In genomic region chr16:42189431-42190081, GRCm38 (mm10) we compare ENCODE assay signal across 7 mouse cellular contexts.
DNase-seq lines count a peak whose midpoint lies in the region; ATAC-seq and TF ChIP-seq lines count a peak whose summit lies in the region.

No protein-coding gene starts in this region.

- DNase-seq in neural tube, embryonic 11.5 days (ENCODE audit: low spot score), result peak; percentile 38
- DNase-seq in neural tube, embryonic 10.5 days (ENCODE audit: extremely low spot score, low spot score), result no peak
- no peak for DNase-seq in adipocyte (ENCODE audit: low spot score)
- DNase-seq in gastrocnemius, postnatal 10 days, result no peak

- 38% methylated on average over 14 of the region's 14 CpGs for WGBS in neural tube, embryonic 11.5 days
- 15% methylated on average over 14 of the region's 14 CpGs for WGBS in hindbrain, embryonic 16.5 days
- whole genome bisulfite sequencing in midbrain, embryonic 15.5 days, result 13% methylated on average over 14 of the region's 14 CpGs

- TF ChIP-seq CTCF in embryonic fibroblast, embryonic 13.5 days (IDR thresholded peaks at IDR 0.05; ENCODE audit: borderline replicate concordance, insufficient read depth, low read length), result no peak

- H3K36me3 ChIP-seq in neural tube, embryonic 11.5 days (ENCODE audit: control insufficient read depth, insufficient read depth, low read length), result no peaks in the 10 kb centered on the region
- H3K36me3 ChIP-seq in hindbrain, embryonic 16.5 days (ENCODE audit: control insufficient read depth, insufficient read depth, low read length), result no peaks in the 10 kb centered on the region
- H3K36me3 ChIP-seq in midbrain, embryonic 15.5 days (replicated peaks), result no peaks in the 10 kb centered on the region

- peak overlapping the region; percentile 49 for H3K4me3 ChIP-seq in neural tube, embryonic 11.5 days (ENCODE audit: low read depth, low read length)
- peak overlapping the region; percentile 47 for H3K4me3 ChIP-seq in embryonic fibroblast, embryonic 13.5 days (ENCODE audit: insufficient read depth, low read length)
- H3K4me3 ChIP-seq in hindbrain, embryonic 16.5 days (ENCODE audit: low read length), result peak overlapping the region; percentile 58
- peak overlapping the region; percentile 52 for H3K4me3 ChIP-seq in midbrain, embryonic 15.5 days

- peak; percentile 14 for ATAC-seq in neural tube, embryonic 11.5 days (ENCODE audit: insufficient read depth, low FRiP score, low TSS enrichment)
- ATAC-seq in hindbrain, embryonic 16.5 days, result peak; percentile 73
- peak; percentile 78 for ATAC-seq in midbrain, embryonic 15.5 days (replicated peaks)

- H3K27ac ChIP-seq in neural tube, embryonic 11.5 days (ENCODE audit: low read depth, low read length), result no peak overlapping the region
- H3K27ac ChIP-seq in embryonic fibroblast, embryonic 13.5 days (ENCODE audit: insufficient read depth, low read length), result peak overlapping the region; percentile 24; the same call in 1 of the 2 replicates
- H3K27ac ChIP-seq in hindbrain, embryonic 16.5 days (ENCODE audit: low read depth, low read length), result peak overlapping the region; percentile 100
- H3K27ac ChIP-seq in midbrain, embryonic 15.5 days, result peak overlapping the region; percentile 100

- peak overlapping the region; percentile 93 for H3K4me2 ChIP-seq in neural tube, embryonic 11.5 days (ENCODE audit: low read depth)
- H3K4me2 ChIP-seq in hindbrain, embryonic 16.5 days (ENCODE audit: low read length), result peak overlapping the region; percentile 96
- H3K4me2 ChIP-seq in midbrain, embryonic 15.5 days, result peak overlapping the region; percentile 87

- TF ChIP-seq POLR2A in embryonic fibroblast, embryonic 13.5 days (IDR thresholded peaks at IDR 0.05; ENCODE audit: low read depth, low read length), result no peak

- no peaks in the 10 kb centered on the region for H3K4me1 ChIP-seq in neural tube, embryonic 11.5 days (ENCODE audit: control insufficient read depth, insufficient read depth, low read length)
- H3K4me1 ChIP-seq in embryonic fibroblast, embryonic 13.5 days (ENCODE audit: control insufficient read depth, insufficient read depth, low read length), result 0 out of 2 replicates have a peak, but pooled peaks cover 4% of the 10 kb centered on the region
- peaks cover 6% of the 10 kb centered on the region for H3K4me1 ChIP-seq in hindbrain, embryonic 16.5 days (ENCODE audit: control insufficient read depth, insufficient read depth, low read depth, low read length)
- peaks cover 18% of the 10 kb centered on the region for H3K4me1 ChIP-seq in midbrain, embryonic 15.5 days

- no peaks in the 10 kb centered on the region for H3K27me3 ChIP-seq in neural tube, embryonic 11.5 days (ENCODE audit: control insufficient read depth, insufficient read depth, low read length)
- no peaks in the 10 kb centered on the region for H3K27me3 ChIP-seq in hindbrain, embryonic 16.5 days (replicated peaks; ENCODE audit: control insufficient read depth, insufficient read depth, low read length)
- no peaks in the 10 kb centered on the region for H3K27me3 ChIP-seq in midbrain, embryonic 15.5 days (replicated peaks)

- peak overlapping the region; percentile 45; the same call in 1 of the 2 replicates for H3K9ac ChIP-seq in neural tube, embryonic 11.5 days (ENCODE audit: low read length)
- H3K9ac ChIP-seq in hindbrain, embryonic 16.5 days (ENCODE audit: low read depth, low read length), result peak overlapping the region; percentile 94
- peak overlapping the region; percentile 43 for H3K9ac ChIP-seq in midbrain, embryonic 15.5 days

- no peaks in the 10 kb centered on the region for H3K9me3 ChIP-seq in neural tube, embryonic 11.5 days (ENCODE audit: control insufficient read depth, low read length)
- no peaks in the 10 kb centered on the region for H3K9me3 ChIP-seq in hindbrain, embryonic 16.5 days (ENCODE audit: control insufficient read depth, low read length)
- H3K9me3 ChIP-seq in midbrain, embryonic 15.5 days, result no peaks in the 10 kb centered on the region

Comparison
In these comparisons a context has a peak if more than half of its experiments do, and no peak if none do; other contexts are left out.
1. ATAC-seq: peak in every context shown above with its lines; median percentile 78 in midbrain, embryonic 15.5 days; 73 in hindbrain, embryonic 16.5 days; 14 in neural tube, embryonic 11.5 days.
2. H3K9ac ChIP-seq: peak in every context shown above with its lines; median percentile 94 in hindbrain, embryonic 16.5 days; 45 in neural tube, embryonic 11.5 days; 43 in midbrain, embryonic 15.5 days.